Mouse (Mus musculus) neural tube, embryonic 10.5 days (tissue): ENCODE results near the gene Spata25.
"Not testable (repeated sequence)": the region's sequence is repeated elsewhere in the genome, so short reads cannot be mapped to it uniquely, and the experiment has no call there.

Experiments
- DNase-seq: peaks from one replicate; pipeline ENCODE4 v3.0.0-alpha.2; 2017; ENCODE audit warnings: low spot score; ENCODE audit errors: extremely low spot score

Gene Spata25

DNA sequence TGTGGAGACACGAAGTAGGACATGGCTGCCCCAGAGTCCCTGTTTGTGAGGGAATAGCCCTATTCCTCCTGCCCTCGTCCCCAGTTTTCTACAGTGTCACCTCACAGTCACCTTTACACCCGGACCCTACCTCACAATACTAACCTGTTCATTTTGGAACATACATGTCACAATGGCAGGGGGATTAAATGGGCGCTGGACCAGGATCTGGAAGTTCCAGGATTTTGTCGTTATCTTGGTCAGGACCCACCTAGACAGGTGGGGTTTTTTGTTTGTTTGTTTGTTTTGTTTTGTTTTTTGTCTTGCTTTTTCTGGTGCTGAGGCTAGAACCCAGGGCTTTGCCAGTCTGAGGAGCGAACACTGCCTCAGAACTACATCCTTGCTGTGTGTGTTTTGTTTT, at the start of gene Spata25:
Gene Spata25, minus strand, starts transcription at position 101 of the 400 bp plus-strand sequence.
- DNase-seq, result no peak

DNA sequence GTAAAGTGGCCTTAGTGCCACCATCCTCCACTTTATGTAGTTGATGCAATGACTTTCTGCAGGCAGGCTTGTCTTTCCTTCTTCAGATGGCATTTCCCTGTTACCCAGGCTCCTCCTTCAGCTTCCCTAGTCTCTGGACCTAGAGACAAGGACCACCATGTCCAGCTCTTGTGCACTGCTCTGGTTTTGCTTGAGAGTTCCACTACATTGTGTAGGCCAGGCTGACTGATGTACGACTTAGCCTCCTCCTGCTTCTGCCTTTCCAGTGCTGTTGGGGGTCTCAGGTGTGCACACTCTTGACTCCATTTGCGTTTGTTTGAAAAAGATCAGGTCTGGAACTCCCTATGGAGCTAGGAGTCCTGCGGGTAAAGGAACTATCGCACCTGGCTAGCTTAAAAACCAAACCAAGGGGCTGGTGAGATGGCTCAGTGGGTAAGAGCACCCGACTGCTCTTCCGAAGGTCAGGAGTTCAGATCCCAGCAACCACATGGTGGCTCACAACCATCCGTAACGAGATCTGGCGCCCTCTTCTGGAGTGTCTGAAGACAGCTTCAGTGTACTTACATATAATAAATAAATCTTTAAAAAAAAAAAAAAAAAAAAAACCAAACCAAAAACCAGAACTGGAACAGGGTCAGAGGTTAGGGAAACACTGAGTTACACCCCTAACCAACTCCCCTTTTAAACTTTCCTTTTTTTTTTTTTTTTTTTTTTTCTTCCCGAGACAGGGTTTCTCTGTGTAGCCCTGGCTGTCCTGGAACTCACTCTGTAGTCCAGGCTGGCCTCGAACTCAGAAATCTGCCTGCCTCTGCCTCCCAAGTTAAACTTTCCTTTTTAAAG, 49.3 kb upstream of the Spata25 start:
- DNase-seq, result not testable (repeated sequence)

DNA sequence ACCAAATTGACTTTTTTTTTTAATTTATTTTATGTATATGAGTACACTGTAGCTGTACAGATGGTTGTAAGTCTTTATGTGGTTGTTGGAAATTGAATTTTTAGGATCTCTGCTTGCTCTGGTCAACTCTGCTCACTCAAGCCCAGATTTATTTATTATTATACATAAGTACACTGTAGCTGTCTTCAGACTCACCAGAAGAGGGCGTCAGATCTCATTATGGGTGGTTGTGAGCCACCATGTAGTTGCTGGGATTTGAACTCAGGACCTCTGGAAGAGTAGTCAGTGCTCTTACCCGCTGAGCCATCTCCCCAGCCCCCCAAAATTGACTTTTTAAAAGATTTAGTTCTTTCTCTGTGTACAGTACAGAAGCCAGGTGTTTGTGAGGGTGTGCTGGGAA, 47.3 kb upstream of the Spata25 start:
- DNase-seq, result not testable (repeated sequence)

DNA sequence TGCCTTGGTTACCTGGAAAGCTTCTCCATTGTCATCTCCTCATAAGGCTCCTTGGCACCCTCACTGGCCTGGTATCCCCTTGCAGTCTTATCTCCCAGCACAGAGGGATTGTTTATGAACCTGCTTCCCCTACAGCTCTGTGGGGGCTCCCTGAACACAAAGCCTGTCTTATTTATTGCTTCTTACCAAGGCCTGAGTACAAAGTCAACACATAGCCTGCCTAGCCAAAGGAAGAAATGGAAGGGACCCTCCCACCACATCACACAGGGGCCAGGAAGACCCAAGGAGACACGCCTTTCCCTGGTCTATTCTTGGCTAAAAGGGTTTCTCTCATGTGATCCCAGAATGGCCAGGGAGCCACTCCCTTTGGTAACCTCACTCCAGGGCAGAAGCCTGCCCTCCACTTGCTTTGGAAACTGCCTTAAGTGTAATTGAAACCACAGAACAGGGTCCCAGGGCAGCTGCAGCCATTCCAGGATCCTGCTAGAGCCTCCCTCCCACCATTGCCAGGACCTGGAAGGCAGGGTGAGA, 46.0 kb upstream of the Spata25 start:
- DNase-seq, result no peak

DNA sequence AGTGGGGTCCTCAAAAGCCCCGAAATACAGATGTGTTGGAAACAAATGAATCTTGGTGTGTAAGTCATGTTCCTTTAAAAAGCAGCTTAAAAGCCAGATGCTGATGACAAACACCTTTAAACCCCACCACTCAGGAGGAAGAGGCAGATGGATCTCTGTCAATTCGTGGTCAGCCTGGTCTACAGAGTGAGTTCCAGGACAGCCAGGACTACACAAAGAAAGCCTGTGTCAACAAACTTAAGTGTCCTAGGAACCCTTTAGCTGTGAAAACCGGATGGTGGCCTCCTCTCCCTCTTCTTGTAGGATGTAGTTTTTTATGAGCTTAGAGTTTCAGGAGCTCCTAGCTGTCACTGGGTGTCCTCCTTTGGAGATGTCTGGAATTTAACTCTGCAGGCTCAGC, 45.3 kb upstream of the Spata25 start:
- no peak for DNase-seq

DNA sequence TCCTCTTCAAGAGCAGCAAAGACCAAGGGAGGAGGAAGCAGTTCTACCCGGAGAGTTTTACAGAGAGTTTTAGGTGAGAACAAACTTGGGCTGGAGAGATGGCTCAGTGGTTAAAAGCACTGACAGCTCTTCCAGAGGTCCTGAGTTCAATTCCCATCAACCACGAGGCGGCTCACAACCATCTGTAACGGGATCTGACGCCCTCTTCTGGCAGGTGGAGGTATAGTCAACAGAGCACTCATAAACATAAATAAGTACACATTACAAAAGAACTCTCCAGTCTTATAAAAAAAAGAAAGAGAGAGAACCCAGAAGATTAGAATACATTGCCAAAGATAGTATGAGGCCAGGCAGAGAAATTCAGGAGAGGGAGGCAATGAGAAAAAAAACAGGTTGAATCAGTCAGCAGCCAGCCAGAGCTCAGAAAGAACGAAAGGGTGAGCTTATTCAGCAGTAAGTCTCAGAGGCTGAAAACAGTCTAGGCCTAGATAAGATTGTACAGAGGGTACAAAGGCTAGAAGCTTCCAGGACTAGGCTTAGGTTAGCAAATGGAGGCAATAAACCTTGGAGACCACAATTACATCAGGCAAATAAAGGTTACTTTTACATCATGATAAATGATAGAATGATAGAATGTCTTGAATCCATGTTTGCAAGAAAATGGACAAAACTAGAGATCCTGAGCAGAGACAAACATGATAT, 43.4 kb upstream of the Spata25 start:
- DNase-seq, result no peak

DNA sequence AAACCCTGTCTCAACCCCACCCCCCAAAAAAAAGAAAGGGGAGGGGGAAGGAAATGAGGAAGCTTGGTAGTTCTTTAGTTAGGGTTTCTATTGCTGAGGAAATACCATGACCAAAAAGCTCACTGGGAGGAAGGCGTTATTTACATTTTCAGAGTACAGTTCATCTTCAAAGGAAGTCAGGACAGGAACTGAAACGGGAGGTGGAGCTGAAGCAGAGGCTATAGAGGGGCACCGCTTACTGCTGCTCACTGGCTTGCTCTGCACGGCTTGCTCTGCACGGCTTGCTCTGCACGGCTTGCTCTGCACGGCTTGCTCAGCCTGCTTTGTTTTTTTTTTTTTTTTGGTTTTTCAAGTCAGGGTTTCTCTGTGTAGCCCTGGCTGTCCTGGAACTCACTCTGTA, 40.2 kb upstream of the Spata25 start:
- no peak for DNase-seq

DNA sequence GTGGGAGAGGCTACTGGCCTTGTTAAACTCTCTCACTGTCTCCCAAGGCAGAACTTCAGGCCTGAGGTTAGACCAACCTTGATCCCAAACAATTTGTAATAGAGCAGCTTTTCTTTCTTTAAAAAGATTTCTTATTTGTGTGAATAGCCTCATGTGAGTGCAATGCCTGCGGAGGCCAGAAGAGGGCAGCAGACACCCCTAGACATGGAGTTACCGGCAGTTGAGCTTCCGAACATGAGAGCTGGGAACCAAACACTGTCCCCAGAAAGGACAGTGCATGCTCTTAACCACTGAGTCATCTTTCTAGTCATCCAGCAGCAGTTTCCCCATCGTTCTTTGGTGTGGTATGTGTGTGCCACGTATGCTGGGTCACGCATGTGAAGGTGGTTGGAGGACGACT, 39.2 kb upstream of the Spata25 start:
- no peak for DNase-seq

DNA sequence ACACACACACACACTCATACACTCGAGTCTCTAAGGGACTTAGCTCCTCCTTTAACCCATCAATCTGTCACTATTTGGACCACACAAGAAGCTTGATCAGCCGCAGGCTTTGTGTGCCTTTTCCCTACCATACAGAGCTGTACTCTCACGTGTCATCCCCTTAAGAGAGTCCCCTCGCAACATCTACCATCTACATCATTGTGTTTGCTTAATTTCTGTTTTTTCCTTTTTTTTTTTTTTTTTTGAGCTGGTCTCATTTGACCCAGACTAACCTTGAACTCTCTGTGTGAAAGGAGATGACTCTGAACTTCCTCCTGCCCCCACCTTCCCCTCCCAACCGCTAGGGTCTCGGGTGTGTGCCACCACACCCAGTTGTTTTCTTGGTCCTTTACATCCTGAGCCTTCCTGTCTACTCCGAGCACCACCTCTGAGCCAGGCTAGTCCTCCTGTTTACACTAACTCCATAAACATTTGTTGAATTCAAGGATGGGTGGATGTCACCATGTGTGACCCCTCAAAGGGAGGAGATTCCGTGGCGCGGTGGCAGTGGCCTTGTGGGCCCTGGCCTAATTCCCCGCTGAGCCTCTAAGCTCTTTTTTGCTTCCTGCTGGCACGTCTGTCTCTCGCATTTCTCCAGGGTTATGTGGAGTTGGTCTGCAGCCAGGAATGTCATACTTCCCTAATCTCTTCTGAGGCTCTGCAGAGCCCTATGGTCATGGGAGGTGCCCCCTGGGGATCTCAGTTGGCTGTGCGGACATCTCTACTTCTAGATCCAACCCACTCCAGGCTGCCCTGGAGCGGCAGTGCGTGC, 38.6 kb upstream of the Spata25 start:
- no peak for DNase-seq

DNA sequence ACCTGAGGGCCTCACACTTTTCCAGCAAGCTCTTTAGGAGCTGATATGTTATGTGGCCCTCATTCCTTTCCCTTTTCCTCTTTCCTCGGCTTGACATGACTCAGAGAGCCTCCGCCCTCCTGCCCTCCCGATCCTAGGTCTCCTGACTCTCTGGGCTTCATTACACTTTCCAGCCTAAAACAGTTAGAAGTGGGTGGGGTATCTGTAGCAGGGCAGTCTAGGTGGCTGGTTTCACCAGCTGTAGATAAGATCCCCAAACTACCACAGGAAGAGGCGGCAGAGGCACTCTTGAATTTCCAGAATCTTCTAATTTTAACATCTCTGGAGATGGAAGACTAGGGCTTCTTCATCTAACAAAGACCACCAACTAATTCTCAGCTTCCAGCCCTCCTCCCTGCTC, 36.3 kb upstream of the Spata25 start:
- DNase-seq, result no peak

DNA sequence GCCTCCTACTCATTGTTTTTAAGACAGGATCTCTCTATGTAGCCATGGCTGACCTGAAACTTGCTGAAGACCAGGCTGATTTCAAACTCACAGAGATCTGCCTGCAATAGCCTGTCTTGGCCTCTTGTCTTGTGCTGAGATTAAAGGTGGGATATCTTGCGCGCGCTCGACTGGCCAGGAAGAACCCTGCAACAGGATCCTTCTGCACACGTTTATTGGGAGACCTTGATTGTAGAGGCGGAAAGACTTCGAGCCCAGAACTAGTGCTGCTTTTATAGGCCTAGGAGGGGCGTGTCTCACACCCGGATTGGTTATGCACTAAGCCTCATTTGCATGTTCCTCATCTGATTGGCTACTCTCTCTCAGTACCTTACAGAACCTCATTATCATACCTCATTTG, 35.1 kb upstream of the Spata25 start:
- DNase-seq, result not testable (repeated sequence)

DNA sequence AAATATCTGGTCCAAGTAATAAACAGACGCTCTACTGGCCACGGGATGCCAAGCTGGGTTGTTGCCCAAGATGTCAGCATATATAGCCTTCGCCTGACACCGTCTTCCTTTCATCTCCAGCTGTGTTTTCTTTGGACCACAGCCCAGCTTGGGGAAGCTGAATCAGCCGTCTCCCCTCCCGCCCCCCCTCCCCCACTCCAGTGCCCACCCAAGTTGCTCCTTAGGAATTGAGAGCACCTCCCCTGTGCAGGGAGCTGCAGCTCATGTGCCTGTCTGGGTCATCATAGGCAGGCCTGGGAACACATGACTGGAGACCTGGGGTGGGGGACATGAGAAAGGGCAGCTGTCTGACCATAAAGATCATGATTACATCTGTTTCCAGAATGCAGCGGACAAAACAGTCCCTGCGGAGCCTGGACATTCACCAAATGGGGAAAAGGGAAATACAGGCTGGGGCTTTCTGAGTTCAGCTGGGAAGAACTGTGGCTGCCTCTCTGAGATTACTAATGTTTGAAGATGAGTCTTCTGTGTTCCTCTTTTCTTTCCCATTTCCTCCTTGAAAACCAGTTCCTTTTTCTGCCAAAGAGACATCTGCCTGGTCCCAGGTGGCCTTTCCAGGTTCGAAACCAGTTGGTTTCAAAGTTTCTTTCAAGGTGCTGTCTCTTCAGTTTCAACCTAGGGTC, 34.0 kb upstream of the Spata25 start:
- peak; percentile 66 for DNase-seq

DNA sequence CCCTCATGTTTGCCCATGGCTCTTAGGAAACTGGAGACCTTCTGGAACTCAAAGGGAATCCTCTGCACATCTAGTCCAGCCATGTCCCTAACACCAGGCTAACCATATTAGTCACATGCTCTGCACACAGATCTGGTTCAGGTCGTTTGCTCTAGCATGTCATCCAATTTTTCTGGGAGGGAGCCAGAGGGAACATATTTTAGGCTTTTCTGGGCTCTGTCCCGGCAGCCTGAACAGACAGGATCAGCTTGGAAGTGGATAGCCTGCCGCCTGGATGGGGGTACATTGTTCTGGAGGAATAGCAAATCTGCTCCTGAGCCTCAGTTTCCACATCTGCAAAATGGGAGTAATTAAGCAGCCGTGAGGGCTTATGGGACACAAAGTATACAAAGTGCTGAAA, 32.8 kb upstream of the Spata25 start:
- DNase-seq, result no peak

DNA sequence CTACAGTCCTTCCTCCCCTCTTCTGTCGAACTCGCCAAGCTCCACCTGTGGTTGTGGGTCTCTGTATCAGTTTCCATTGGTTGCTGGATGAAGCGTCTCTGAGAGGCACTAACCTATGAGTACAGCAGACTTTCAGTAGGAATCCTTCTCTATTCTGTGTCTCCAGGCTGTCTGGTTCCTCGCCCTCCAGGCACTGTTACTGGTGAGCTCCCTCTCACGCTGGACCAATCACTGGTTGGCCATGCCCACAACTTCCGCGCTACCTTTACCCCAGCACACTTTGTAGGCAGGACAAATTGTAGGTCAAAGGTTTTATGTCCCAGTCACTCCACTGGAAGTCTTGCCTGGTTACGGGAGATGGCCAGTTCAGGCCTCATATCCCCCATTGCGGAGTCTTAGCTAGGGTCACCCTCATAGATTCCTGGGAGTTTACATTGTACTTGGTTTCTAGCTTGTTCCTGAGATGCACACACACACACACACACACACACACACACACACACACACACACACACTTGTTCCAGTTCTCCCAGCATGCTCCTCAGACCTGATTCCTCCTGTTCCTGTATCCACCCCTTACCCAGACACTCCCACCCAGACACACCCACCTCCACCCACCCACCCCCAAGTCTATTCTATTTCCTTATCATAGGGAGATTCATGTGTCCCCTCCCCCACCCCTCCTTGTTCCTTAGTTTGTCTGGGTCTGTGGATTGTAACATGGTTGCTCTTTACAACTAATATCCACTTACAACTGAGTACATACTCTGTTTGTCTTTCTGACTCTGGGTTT, 31.5 kb upstream of the Spata25 start:
- DNase-seq, result no peak

DNA sequence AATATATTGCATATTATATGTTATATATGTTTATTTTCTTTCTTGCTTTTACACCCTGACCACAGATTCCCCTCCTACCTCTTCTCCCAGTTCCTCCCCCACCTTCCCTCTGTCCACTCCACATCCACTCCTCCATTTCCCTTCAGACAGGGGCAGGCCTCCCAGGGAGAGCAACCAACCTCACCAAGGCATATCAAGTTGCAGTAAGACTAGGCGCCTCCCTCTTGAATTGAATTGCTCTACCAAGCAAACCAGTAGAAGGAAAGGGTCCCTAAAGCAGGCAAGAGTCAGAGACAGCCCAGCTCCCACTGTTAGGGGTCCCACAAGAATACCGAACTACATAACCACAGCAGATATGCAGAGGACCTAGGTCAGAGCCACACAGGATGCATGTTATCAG, 30.8 kb upstream of the Spata25 start:
- no peak for DNase-seq

DNA sequence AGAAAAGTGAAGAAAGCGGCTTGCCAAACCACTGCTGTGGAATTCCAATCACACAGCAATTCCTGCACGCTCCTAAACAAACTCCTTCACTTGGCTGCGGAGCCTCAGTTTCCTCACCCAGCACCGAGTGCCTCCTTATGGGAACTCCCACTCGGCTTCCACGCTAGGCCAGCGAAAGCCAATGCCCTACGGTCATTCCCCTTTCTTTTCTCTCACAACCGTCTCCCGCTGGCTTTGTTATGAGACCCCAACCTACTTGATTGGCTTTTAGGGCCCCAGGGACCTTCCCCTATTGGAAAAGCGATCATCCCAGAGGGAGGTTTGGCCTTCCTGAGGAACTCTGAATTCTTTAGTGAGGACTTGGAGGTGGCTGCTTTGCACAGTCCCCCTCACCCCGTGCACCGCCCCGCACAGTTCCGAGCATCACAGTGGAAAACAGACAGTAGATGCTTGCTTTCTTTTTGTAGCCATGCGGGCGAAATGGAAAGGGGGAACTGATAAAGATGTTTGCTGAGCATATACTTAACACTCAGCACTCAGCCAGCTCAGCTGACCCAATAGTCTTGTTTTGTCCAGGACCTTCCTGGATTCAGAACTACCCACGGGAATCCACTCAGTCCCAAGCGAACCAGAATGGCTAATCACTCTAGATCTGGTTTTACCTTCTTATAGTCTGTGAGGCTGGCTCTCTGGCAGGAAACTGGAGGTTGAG, 29.7 kb upstream of the Spata25 start:
- DNase-seq, result no peak

DNA sequence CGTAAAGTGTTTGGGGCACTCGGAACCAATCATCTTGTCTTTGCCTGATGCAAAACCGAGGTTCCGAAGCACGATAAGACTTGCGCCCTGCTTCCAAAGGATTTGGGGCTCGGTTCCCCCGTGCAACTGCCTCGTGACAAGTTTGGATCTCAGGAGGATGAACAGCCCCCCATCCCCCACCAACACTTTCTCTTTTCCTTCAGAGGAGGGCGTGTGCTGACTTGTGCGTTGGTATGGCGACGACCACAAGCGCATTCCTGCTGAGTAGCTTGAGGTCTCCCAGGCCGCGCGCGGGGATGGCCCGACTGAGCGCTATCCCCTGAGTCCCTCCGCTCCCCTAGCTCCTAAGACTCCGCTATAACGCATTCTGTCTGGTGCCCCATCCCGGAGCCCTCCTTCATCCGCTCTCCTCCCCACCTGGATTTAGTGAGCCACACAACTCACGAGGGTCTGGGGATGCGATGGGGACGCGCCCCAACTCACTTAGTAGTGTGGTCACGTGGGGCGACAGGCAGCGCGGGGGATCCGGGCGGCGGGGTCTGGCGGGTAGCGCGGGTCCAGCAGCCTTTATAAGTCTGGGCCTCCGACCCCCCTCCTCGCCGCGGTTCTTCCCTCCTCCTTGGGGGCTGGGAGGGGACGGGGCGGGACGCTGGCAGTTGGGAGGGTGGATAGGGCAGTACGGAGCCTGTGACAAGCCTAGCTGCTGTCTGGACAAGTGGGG, 28.9 kb upstream of the Spata25 start, which contains the start of gene Pltp:
Gene Pltp, minus strand, starts transcription at position 611 of the 721 bp plus-strand sequence.
- DNase-seq, result peak; percentile 83

DNA sequence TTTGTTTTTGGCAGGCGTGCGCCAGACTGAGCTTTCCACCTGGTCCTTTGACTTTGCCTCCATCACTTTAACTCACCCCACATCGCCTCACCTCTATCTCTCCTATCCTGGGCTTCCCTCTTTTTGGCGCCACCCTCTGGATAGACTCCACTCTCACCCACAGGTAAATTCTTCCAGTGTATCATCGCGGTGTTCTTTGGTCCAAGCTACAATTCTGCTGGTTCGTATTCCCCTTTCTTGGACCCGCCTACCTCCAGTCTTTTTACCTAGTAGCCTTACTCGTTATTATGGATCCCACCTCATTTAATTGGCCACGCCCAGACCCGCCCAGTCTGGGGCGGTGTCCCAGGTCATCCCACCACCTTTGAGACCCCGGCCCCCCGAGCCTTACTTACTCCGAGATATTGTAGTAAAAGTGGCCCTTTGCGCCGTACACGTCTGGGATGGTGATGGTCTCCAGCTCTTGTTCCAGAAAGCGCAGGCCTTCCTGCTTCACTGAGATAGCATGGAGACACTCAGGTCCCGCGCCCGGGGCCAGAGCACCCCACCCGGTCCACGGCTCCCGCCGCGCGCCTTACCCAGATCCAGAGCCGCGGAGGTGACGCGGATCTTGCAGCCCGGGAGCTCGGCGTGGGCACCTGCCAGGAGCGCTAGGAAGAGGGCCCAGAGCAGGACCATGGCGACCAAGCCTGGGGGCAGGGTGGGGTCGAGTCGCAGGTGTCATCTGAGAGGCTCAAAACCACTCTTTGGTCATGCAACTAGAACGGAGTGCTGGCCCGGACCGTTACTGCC, 28.2 kb upstream of the Spata25 start:
- peak; percentile 52 for DNase-seq
